Mouse (Mus musculus) cortical plate, adult 2 months (tissue): ENCODE measurements around the gene Slc13a4.

Experiments used
- CTCF ChIP-seq: fragments of 200-500 bp; IDR thresholded peaks from 2 replicates; pipeline ENCODE4 v1.5.1; 2011; ENCODE audit warnings: mild to moderate bottlenecking, control low read depth, low read length; ENCODE audit not compliant: insufficient read depth; ENCODE audit errors: extremely low read depth
- POLR2A ChIP-seq: fragments of 200-500 bp; IDR thresholded peaks from 2 replicates; pipeline ENCODE4 v1.6.1; 2011; ENCODE audit warnings: mild to moderate bottlenecking, low read length, control low read depth; ENCODE audit not compliant: insufficient read depth; ENCODE audit errors: extremely low read depth

GRCm38 (mm10) chr6:35355320-35355719, 47.4 kb upstream of the Slc13a4 start:
- TF ChIP-seq POLR2A (no peak), CTCF (no peak)
